Mouse (Mus musculus) midbrain, embryonic 16.5 days (tissue): ENCODE data around the gene 1700018B08Rik. TPM values are rescaled to one million over a fixed set of nuclear protein-coding genes. Genes with fewer than 3 reads are reported as not detected.

Experiments
- ATAC-seq: fragments of 200-750 bp; cut with Nextera tagmentation; 2 replicates; pipeline ENCODE4 v1.8.0; 2017; ENCODE audit warnings: moderate TSS enrichment
- H3K27ac ChIP-seq: fragments of 300-500 bp; sonication (generic); 2 replicates; pipeline ENCODE4 v1.5.1; 2014; ENCODE audit warnings: mild to moderate bottlenecking, low read length, mixed read lengths
- H3K27me3 ChIP-seq: fragments of 300-500 bp; sonication (generic); 2 replicates; pipeline ENCODE4 v1.6.1; 2014; ENCODE audit warnings: low read depth, low read length, mixed read lengths; ENCODE audit not compliant: control insufficient read depth, insufficient read depth
- H3K36me3 ChIP-seq: fragments of 300-500 bp; sonication (generic); 2 replicates; pipeline ENCODE4 v1.6.1; 2014; ENCODE audit warnings: mild to moderate bottlenecking, low read length, moderate library complexity, mixed read lengths; ENCODE audit not compliant: control insufficient read depth, insufficient read depth
- H3K4me1 ChIP-seq: fragments of 300-500 bp; sonication (generic); 2 replicates; pipeline ENCODE4 v1.6.1; 2014; ENCODE audit warnings: mild to moderate bottlenecking, low read length, mixed read lengths; ENCODE audit not compliant: control insufficient read depth, insufficient read depth
- H3K4me2 ChIP-seq: fragments of 300-500 bp; sonication (generic); 2 replicates; pipeline ENCODE4 v1.6.1; 2014; ENCODE audit warnings: mild to moderate bottlenecking, low read length, mixed read lengths
- H3K4me3 ChIP-seq: fragments of 300-500 bp; sonication (generic); 2 replicates; pipeline ENCODE4 v1.5.1; 2014; ENCODE audit warnings: low read depth, mild to moderate bottlenecking, low read length, moderate library complexity, mixed read lengths
- H3K9ac ChIP-seq: fragments of 300-500 bp; sonication (generic); 2 replicates; pipeline ENCODE4 v1.6.1; 2014; ENCODE audit warnings: low read depth, low read length, mixed read lengths
- H3K9me3 ChIP-seq: fragments of 300-500 bp; sonication (generic); replicated peaks from 2 replicates; pipeline ENCODE4 v1.6.1; 2014; ENCODE audit warnings: mild to moderate bottlenecking, low read length, mixed read lengths; ENCODE audit not compliant: control insufficient read depth, poor library complexity, severe bottlenecking
- WGBS: fragments of 180-500 bp; shearing (Covaris S2); extraction: QIAGEN DNeasy Blood & Tissue Kit; methylation state at CpG from one replicate; pipeline ENCODE4 v1.1.7; 2014; 5-methylcytosine and 5-hydroxymethylcytosine counted together
- polyA plus RNA-seq: library from polyadenylated mRNA; unstranded; fragments of >200 nt; fragmentation: Nextera tagmentation; extraction: Ambion mirVana; gene quantifications from 2 replicates; pipeline ENCODE4 v1.2.1, GENCODE M21; 2015

Gene 1700018B08Rik
- polyA plus RNA-seq, 1 experiment from 2014 or later = not detected

GRCm38 (mm10) chr8:121484072-121484782, 59.9 kb downstream of the 1700018B08Rik start:
- ATAC-seq = no peak
- no peak overlapping the region for H3K4me3 ChIP-seq
- no peak overlapping the region for H3K27ac ChIP-seq
- H3K9me3 ChIP-seq = no peaks in the 10 kb centered on the region
- H3K4me1 ChIP-seq = peaks cover 10% of the 10 kb centered on the region
- 73% methylated on average over 21 of the region's 23 CpGs for WGBS
- no peak overlapping the region for H3K9ac ChIP-seq
- H3K36me3 ChIP-seq = no peaks in the 10 kb centered on the region
- 0 out of 2 replicates have a peak, but pooled peaks cover 7% of the 10 kb centered on the region for H3K27me3 ChIP-seq
- no peak overlapping the region for H3K4me2 ChIP-seq

Other genes with a start within 250 kb of the 1700018B08Rik start
- gene Fbxo31, start 34.5 kb upstream of the 1700018B08Rik start, polyA plus RNA-seq = 32.0 and 37.6 TPM in 2 replicates
- gene Map1lc3b, start 46.0 kb upstream of the 1700018B08Rik start, polyA plus RNA-seq = 362 and 370 TPM in 2 replicates
- 23.9 and 28.2 TPM in 2 replicates for gene Zcchc14, start 108.6 kb upstream of the 1700018B08Rik start, polyA plus RNA-seq
- gene Jph3, start 185.3 kb upstream of the 1700018B08Rik start, polyA plus RNA-seq = 105 and 106 TPM in 2 replicates